Mouse (Mus musculus): Measurements from ENCODE around the gene Wdfy4. TPM values are rescaled to one million over a fixed set of nuclear protein-coding genes. Genes with fewer than 3 reads are reported as not detected.
A peak's percentile ranks its signal among the peaks of the same experiment; 100 is the strongest.

Wdfy4 gene
- polyA plus RNA-seq, 1 experiment from 2014 or later = 0.36 TPM

- Histone ChIP-seq H3K9me3 (no peaks in the 10 kb centered on the region), H3K4me2 (no peak overlapping the region), H3K36me3 (no peaks in the 10 kb centered on the region), H3K9ac (no peak overlapping the region), H3K27ac (no peak overlapping the region), H3K27me3 (replicated peaks) (no peaks in the 10 kb centered on the region), H3K4me3 (replicated peaks) (no peak overlapping the region), H3K4me1 (peaks cover 4% of the 10 kb centered on the region)
- no peak for ATAC-seq (ENCODE audit: insufficient read depth, low FRiP score, low read depth)
- 52% methylated on average over 8 of the region's 8 CpGs for WGBS
These were observed 25.5 kb upstream of the Wdfy4 start for GRCm38 (mm10) chr14:33210806-33211205.

GRCm38 (mm10) chr14:33208331-33208730, 23.0 kb upstream of the Wdfy4 start:
- 30% methylated on average over 5 of the region's 5 CpGs for WGBS
- no peak overlapping the region for H3K4me3 ChIP-seq (replicated peaks)
- H3K36me3 ChIP-seq = no peaks in the 10 kb centered on the region
- ATAC-seq (ENCODE audit: insufficient read depth, low FRiP score, low read depth) = no peak
- H3K9me3 ChIP-seq = no peaks in the 10 kb centered on the region
- H3K4me1 ChIP-seq = no peaks in the 10 kb centered on the region
- no peak overlapping the region for H3K9ac ChIP-seq
- no peak overlapping the region for H3K27ac ChIP-seq
- H3K4me2 ChIP-seq = no peak overlapping the region
- no peaks in the 10 kb centered on the region for H3K27me3 ChIP-seq (replicated peaks)

GRCm38 (mm10) chr14:33207011-33207410, 21.7 kb upstream of the Wdfy4 start:
- Histone ChIP-seq H3K36me3 (no peaks in the 10 kb centered on the region), H3K4me3 (replicated peaks) (no peak overlapping the region), H3K27ac (no peak overlapping the region), H3K4me1 (no peaks in the 10 kb centered on the region), H3K4me2 (no peak overlapping the region), H3K9ac (no peak overlapping the region), H3K9me3 (no peaks in the 10 kb centered on the region), H3K27me3 (replicated peaks) (no peaks in the 10 kb centered on the region)
- 12% methylated on average over 2 of the region's 2 CpGs for WGBS
- ATAC-seq (ENCODE audit: insufficient read depth, low FRiP score, low read depth) = no peak

- Histone ChIP-seq H3K27ac (no peak overlapping the region), H3K4me2 (peak overlapping the region; percentile 43), H3K4me1 (no peaks in the 10 kb centered on the region), H3K4me3 (replicated peaks) (peak overlapping the region; percentile 19; the same call in 1 of the 2 replicates), H3K36me3 (no peaks in the 10 kb centered on the region), H3K9me3 (no peaks in the 10 kb centered on the region), H3K9ac (no peak overlapping the region), H3K27me3 (replicated peaks) (no peaks in the 10 kb centered on the region)
- no peak for ATAC-seq (ENCODE audit: insufficient read depth, low FRiP score, low read depth)
- 43% methylated on average over 16 of the region's 24 CpGs for WGBS
These were observed 20.1 kb upstream of the Wdfy4 start for GRCm38 (mm10) chr14:33205280-33205965.

- H3K9me3 ChIP-seq = no peaks in the 10 kb centered on the region
- 83% methylated on average over 14 of the region's 14 CpGs for WGBS
- no peak overlapping the region for H3K4me3 ChIP-seq (replicated peaks)
- H3K27ac ChIP-seq = no peak overlapping the region
- H3K9ac ChIP-seq = no peak overlapping the region
- H3K27me3 ChIP-seq (replicated peaks) = no peaks in the 10 kb centered on the region
- no peak overlapping the region for H3K4me2 ChIP-seq
- H3K36me3 ChIP-seq = no peaks in the 10 kb centered on the region
- H3K4me1 ChIP-seq = no peaks in the 10 kb centered on the region
- ATAC-seq (ENCODE audit: insufficient read depth, low FRiP score, low read depth) = no peak
These were observed 18.5 kb upstream of the Wdfy4 start for GRCm38 (mm10) chr14:33203777-33204176.

- WGBS = 77% methylated on average over 6 of the region's 6 CpGs
- Histone ChIP-seq H3K4me3 (replicated peaks) (no peak overlapping the region), H3K9ac (no peak overlapping the region), H3K27ac (no peak overlapping the region), H3K36me3 (no peaks in the 10 kb centered on the region), H3K4me1 (no peaks in the 10 kb centered on the region), H3K9me3 (no peaks in the 10 kb centered on the region), H3K4me2 (no peak overlapping the region), H3K27me3 (replicated peaks) (no peaks in the 10 kb centered on the region)
- ATAC-seq (ENCODE audit: insufficient read depth, low FRiP score, low read depth) = no peak
These were observed 17.6 kb upstream of the Wdfy4 start for GRCm38 (mm10) chr14:33202885-33203284.

GRCm38 (mm10) chr14:33202161-33202560, 16.9 kb upstream of the Wdfy4 start:
- ATAC-seq (ENCODE audit: insufficient read depth, low FRiP score, low read depth) = no peak
- no peaks in the 10 kb centered on the region for H3K27me3 ChIP-seq (replicated peaks)
- no peak overlapping the region for H3K27ac ChIP-seq
- 67% methylated on average over 4 of the region's 4 CpGs for WGBS
- H3K4me3 ChIP-seq (replicated peaks) = no peak overlapping the region
- no peak overlapping the region for H3K9ac ChIP-seq
- no peaks in the 10 kb centered on the region for H3K4me1 ChIP-seq
- H3K9me3 ChIP-seq = no peaks in the 10 kb centered on the region
- H3K36me3 ChIP-seq = no peaks in the 10 kb centered on the region
- no peak overlapping the region for H3K4me2 ChIP-seq

GRCm38 (mm10) chr14:33194241-33194640, 8.9 kb upstream of the Wdfy4 start:
- WGBS = 67% methylated on average over 3 of the region's 3 CpGs
- Histone ChIP-seq H3K9me3 (no peaks in the 10 kb centered on the region), H3K36me3 (no peaks in the 10 kb centered on the region), H3K4me2 (no peak overlapping the region), H3K9ac (no peak overlapping the region), H3K27me3 (replicated peaks) (0 out of 2 replicates have a peak, but pooled peaks cover 3% of the 10 kb centered on the region), H3K4me3 (replicated peaks) (no peak overlapping the region), H3K4me1 (no peaks in the 10 kb centered on the region), H3K27ac (no peak overlapping the region)
- ATAC-seq (ENCODE audit: insufficient read depth, low FRiP score, low read depth) = no peak

GRCm38 (mm10) chr14:33193762-33194161, 8.5 kb upstream of the Wdfy4 start:
- no peak overlapping the region for H3K27ac ChIP-seq
- H3K36me3 ChIP-seq = no peaks in the 10 kb centered on the region
- H3K9ac ChIP-seq = no peak overlapping the region
- H3K4me2 ChIP-seq = no peak overlapping the region
- H3K27me3 ChIP-seq (replicated peaks) = 0 out of 2 replicates have a peak, but pooled peaks cover 3% of the 10 kb centered on the region
- no peaks in the 10 kb centered on the region for H3K9me3 ChIP-seq
- H3K4me1 ChIP-seq = no peaks in the 10 kb centered on the region
- no peak for ATAC-seq (ENCODE audit: insufficient read depth, low FRiP score, low read depth)
- H3K4me3 ChIP-seq (replicated peaks) = no peak overlapping the region

- no peak for ATAC-seq (ENCODE audit: insufficient read depth, low FRiP score, low read depth)
- Histone ChIP-seq H3K4me1 (no peaks in the 10 kb centered on the region), H3K4me3 (replicated peaks) (no peak overlapping the region), H3K9me3 (no peaks in the 10 kb centered on the region), H3K27ac (no peak overlapping the region), H3K36me3 (no peaks in the 10 kb centered on the region), H3K27me3 (replicated peaks) (no peaks in the 10 kb centered on the region), H3K9ac (no peak overlapping the region), H3K4me2 (no peak overlapping the region)
- 77% methylated on average over 1 of the region's 1 CpGs for WGBS
These were observed 5.3 kb upstream of the Wdfy4 start for GRCm38 (mm10) chr14:33190646-33191045.

GRCm38 (mm10) chr14:33189849-33190423, 4.6 kb upstream of the Wdfy4 start:
- Histone ChIP-seq H3K9me3 (no peaks in the 10 kb centered on the region), H3K27ac (no peak overlapping the region), H3K36me3 (no peaks in the 10 kb centered on the region), H3K4me3 (replicated peaks) (no peak overlapping the region), H3K27me3 (replicated peaks) (no peaks in the 10 kb centered on the region), H3K4me2 (no peak overlapping the region), H3K9ac (no peak overlapping the region), H3K4me1 (no peaks in the 10 kb centered on the region)
- ATAC-seq (ENCODE audit: insufficient read depth, low FRiP score, low read depth) = no peak
- 90% methylated on average over 21 of the region's 21 CpGs for WGBS

GRCm38 (mm10) chr14:33189230-33189629, 3.9 kb upstream of the Wdfy4 start:
- Histone ChIP-seq H3K4me2 (no peak overlapping the region), H3K36me3 (no peaks in the 10 kb centered on the region), H3K9me3 (no peaks in the 10 kb centered on the region), H3K4me3 (replicated peaks) (no peak overlapping the region), H3K4me1 (no peaks in the 10 kb centered on the region), H3K27me3 (replicated peaks) (no peaks in the 10 kb centered on the region), H3K9ac (no peak overlapping the region), H3K27ac (no peak overlapping the region)
- ATAC-seq (ENCODE audit: insufficient read depth, low FRiP score, low read depth) = no peak
- WGBS = 71% methylated on average over 10 of the region's 10 CpGs

All from stomach, embryonic 15.5 days (tissue).